Mouse (Mus musculus): ENCODE results near the gene Gtf2ird2.

The Gtf2ird2 gene

GRCm38 (mm10) chr5:134236241-134236640 lies 52.4 kb downstream of the Gtf2ird2 start:
- DNase-seq = no peak

- no peak for DNase-seq
Observed at GRCm38 (mm10) chr5:134236796-134237195, 53.0 kb downstream of the Gtf2ird2 start.

- no peak for DNase-seq
Observed at GRCm38 (mm10) chr5:134237508-134237907, 53.7 kb downstream of the Gtf2ird2 start.

- DNase-seq = no peak
Observed at GRCm38 (mm10) chr5:134237936-134238760, 54.3 kb downstream of the Gtf2ird2 start.

GRCm38 (mm10) chr5:134241831-134242230 lies 58.0 kb downstream of the Gtf2ird2 start:
- DNase-seq = no peak

- DNase-seq = no peak
Observed at GRCm38 (mm10) chr5:134243661-134244436, 60.0 kb downstream of the Gtf2ird2 start.

- no peak for DNase-seq
Observed at GRCm38 (mm10) chr5:134244890-134245289, 61.1 kb downstream of the Gtf2ird2 start.

- DNase-seq = no peak
Observed at GRCm38 (mm10) chr5:134246146-134246545, 62.3 kb downstream of the Gtf2ird2 start.

- no peak for DNase-seq
Observed at GRCm38 (mm10) chr5:134248608-134249244, 64.9 kb downstream of the Gtf2ird2 start.

- DNase-seq = peak; percentile 47
Observed at GRCm38 (mm10) chr5:134249245-134249649, 65.4 kb downstream of the Gtf2ird2 start.

- no peak for DNase-seq
Observed at GRCm38 (mm10) chr5:134250601-134251000, 66.8 kb downstream of the Gtf2ird2 start.

GRCm38 (mm10) chr5:134251083-134251482 lies 67.3 kb downstream of the Gtf2ird2 start:
- DNase-seq = no peak

GRCm38 (mm10) chr5:134253806-134254205 lies 70.0 kb downstream of the Gtf2ird2 start:
- no peak for DNase-seq

GRCm38 (mm10) chr5:134255294-134255693 lies 71.5 kb downstream of the Gtf2ird2 start:
- DNase-seq = peak; percentile 34

- no peak for DNase-seq
Observed at GRCm38 (mm10) chr5:134257349-134258031, 73.7 kb downstream of the Gtf2ird2 start.

- no peak for DNase-seq
Observed at GRCm38 (mm10) chr5:134258395-134258794, 74.6 kb downstream of the Gtf2ird2 start.

- DNase-seq = no peak
Observed at GRCm38 (mm10) chr5:134258934-134259333, 75.1 kb downstream of the Gtf2ird2 start.

GRCm38 (mm10) chr5:134260001-134260636 lies 76.3 kb downstream of the Gtf2ird2 start:
- no peak for DNase-seq

- no peak for DNase-seq
Observed at GRCm38 (mm10) chr5:134265890-134266289, 82.1 kb downstream of the Gtf2ird2 start.

GRCm38 (mm10) chr5:134266404-134266803 lies 82.6 kb downstream of the Gtf2ird2 start:
- no peak for DNase-seq

- DNase-seq = no peak
Observed at GRCm38 (mm10) chr5:134268751-134269150, 84.9 kb downstream of the Gtf2ird2 start.

GRCm38 (mm10) chr5:134269751-134270150 lies 85.9 kb downstream of the Gtf2ird2 start:
- DNase-seq = no peak
